Mouse (Mus musculus): ENCODE measurements around the gene Clmn.

The Clmn gene

DNA sequence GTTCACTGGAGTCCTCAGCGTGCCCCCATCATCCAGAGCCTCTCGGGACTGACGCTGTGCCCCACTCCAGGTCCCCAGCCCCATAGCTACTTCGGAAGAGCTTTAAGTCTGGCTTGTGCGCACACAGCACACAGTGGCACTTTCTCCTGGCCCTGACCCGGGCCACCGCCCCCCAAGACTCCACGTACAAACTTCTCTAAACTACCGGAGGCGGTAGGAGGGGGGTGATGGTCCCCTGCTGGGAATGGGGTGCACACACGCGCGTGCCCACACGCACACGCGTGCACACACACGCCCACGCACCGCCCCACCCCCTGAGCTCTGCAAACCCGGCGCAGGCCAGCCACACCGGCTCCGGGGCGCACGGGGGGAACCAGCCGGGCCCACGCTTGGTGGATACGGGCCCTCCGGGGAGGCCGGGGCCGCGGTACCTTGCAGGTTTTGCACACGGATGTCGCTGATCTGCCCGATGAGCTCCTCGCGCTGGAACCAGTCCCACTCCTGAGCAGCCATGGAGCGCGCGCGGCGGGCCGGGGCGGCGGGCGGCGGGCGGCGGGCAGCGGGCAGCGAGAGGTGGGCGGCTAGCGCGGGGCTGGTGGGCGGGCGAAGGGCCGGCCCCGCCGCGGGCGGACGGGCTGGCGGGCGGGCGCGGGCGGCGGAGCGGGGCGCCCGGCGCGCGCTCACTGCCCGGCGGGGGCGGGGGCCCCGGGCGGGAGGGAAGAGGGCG, at the start of gene Clmn:
TSS of gene Clmn (minus strand) at position 638 of the 727 bp plus-strand sequence.
- no peak for DNase-seq (ENCODE audit: low spot score)

DNA sequence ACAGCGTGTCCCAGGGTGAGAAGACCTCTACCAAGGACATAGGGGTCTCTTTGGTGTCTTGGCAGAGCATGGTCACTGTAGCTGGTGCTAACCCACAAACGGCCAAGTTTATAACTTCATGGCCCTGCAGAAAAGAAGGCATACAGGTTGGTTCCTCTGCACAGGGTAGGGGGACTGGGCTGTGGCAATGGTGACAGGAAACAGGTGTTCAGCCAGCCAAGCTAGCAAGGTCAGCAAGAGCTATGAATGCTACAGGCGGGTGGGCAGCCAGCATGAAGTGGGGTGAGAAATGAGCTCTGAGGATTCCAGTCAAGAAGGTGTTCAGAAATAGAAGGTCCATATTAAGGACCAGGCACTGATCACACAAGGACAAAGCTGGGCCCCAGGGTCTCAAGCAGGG, 48.1 kb upstream of the Clmn start:
- no peak for DNase-seq (ENCODE audit: low spot score)

DNA sequence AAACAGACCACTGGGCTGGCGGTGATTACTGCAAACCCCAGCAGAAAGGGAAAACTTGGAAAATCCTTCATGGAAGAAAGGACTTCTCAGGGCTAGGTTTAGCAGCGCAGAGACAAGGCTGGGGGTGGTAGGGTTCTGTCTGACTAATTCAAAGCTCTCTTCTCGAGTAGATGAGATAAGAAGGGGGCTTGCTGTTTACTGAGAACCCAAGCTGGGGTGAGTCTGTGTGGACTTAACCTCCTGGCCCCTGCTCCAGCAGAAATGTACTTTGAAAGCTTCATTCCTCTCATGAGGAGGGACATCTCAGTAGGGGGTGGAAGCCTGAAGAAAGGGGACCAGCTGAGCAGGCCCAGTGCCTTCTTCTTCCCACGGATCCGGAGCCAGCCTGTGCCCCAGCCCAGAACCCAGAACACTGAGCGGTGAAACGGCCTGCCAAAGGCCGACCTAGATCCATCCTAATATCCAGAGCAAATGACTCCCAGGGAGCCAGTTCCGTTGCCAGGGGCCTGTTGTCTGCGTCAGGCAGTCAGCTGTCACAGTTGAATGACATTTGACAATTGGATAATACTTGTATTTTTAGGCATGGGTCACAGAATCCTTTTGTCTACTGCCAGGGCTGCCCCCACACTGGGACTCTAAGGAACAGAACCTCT, 47.5 kb upstream of the Clmn start:
- no peak for DNase-seq (ENCODE audit: low spot score)

DNA sequence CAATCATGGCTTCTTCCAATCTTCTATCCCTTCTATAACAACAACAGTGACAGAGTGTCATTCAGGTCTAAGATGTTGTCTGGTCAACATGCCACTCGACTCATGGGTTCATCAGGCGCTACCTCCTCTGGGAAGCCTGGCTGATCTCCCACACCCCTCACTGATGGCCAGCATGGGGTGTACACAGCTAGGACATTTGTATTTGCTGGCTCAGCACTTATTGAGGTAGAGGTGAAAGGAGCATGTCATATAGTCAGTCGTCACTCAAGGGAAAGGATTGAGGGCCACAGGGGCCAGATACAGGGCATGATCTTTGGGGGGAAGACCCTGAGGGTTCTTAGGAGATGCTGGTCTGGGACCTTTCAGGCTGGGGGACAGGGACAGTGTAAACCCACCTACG, 44.9 kb upstream of the Clmn start:
- DNase-seq (ENCODE audit: low spot score) = no peak

DNA sequence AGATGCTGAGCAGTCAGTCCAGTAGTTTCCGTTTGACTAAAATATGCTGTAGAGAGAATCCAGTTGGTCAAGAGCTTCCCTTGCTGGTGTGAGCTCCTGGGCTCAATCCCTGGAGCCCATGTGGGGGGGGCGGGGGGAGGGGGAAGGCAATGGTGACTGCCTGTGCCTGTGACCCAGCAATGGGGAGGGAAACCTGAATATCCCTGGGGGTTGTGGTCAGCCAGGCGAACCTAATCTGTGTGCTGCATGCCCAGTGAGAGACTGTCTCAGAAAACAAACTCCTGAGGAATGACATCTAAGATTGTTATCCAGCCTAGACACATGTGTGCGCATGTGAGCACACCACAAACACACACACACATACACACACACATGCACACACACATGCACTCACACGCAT, 44.1 kb upstream of the Clmn start:
- DNase-seq (ENCODE audit: low spot score) = no peak

DNA sequence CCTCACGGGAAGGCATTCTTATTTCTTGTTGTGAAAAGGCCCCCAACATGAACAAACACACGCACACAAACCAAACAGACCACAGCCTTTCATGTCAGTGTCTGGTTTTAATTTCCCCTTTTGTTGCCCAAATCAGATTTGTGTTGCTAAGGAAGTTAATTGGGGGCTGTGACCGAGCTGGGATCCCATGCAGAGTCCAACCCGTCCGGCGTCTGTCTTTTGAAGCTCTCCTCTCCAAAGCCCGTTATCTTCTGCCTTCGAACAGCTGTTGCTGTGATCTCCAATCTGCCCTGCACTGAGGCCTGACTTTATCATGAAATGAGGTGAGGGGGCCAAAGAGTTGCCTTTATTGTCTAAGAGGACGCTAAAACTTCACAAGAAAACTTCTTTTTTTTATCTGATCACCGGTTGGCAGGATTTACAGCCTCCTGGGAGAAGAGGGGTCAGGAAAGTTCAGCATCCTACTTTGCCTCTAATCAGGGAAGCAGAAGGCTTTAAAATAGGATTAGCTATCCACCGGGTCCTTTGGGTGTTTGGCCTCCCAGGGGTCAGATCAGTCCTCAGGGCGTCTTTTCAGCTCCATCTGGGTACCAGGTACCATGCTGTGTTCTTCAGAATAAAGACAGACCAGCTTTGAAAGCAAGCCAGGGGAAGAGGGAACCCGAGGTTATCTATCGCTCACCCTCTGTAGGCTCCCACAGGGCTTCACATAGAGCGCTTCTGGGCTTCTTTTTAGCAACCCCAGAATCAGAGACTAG, 43.3 kb upstream of the Clmn start:
- DNase-seq (ENCODE audit: low spot score) = no peak

DNA sequence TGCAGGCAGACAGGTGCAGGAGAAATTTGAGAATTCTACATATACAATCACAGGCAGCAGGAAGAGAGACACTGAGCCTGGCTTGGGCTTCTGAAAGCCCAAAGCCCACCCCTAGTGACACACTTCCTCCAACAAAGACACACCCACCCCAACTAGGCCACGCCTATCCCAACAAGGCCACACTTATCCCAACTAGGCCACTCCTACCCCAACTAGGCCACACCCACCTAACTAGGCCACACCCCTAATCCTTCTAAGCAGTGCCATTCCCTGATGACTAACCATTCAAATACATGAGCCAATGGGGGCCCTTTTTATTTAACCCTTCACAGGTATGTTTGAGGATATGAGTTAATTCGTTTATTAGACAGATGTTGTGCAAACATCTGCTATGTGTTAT, 42.3 kb upstream of the Clmn start:
- no peak for DNase-seq (ENCODE audit: low spot score)

DNA sequence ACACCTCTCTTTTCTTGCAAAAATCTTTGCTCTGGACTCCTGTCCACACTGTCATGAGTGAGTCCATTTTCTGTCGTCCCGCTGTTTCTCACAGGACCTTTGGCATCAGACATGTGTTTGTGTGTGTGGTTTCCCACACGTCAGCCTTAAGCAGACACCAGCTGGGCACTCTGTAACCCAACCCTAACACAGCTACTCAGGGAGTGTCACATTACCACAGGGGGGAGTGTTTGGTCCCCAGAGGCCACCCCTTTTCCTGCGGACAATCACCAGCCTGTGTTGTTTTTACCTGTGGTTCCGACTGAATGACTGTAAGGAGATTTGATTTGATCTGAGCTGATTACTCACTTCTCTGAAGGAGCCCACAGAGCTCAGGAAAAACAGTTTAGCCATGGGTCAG, 39.3 kb upstream of the Clmn start:
- no peak for DNase-seq (ENCODE audit: low spot score)

DNA sequence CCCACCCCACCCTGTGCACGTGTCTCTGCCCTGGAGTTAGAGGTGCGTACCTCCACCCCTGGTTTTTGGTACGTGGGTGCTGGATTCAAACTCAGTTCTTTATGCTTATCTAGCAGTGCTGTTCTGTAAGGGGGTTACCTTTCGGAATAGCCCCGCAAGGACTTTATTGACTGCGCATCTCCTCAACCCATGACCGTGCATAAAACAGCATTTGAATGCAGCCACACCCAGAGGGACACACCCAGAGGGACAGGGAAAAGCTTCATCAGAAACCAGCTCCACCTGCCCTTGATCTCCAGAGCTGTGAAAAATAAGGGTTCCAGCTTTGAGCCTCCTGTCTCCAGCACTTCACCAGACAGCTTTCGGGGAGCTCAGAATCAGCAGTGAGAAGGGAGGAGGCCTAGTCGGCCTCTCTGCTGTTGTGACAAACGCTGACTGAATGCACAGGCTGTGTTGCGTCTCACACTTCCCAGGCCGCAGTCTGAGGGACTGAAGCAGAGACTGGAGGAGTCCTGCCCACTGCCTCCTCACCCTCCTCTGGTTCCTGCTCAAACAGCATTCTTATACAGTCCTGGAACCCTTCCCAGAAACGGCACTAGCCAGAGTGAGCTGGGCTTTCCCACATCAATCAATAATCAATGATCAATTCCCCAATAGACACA, 37.6 kb upstream of the Clmn start:
- DNase-seq (ENCODE audit: low spot score) = no peak

DNA sequence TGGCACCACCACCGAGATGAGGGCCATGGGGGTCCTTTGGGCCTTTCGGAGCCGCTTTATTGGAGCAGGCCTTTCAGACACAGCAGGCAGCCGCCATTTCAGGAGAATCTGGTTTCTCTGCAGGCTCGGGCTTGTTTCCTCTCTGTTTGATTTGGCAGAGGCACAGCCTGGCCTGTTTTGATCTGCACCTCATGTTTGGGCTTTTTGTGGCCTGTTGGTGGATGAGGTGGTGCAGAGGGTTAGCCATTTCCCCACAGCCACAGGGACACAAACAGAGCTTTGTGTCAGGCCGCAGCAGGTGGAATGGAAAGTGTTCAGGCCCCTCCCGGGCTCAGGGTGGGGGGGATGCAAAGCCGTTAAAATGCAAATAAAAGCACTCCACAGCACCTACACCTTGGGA, 36.4 kb upstream of the Clmn start:
- no peak for DNase-seq (ENCODE audit: low spot score)

DNA sequence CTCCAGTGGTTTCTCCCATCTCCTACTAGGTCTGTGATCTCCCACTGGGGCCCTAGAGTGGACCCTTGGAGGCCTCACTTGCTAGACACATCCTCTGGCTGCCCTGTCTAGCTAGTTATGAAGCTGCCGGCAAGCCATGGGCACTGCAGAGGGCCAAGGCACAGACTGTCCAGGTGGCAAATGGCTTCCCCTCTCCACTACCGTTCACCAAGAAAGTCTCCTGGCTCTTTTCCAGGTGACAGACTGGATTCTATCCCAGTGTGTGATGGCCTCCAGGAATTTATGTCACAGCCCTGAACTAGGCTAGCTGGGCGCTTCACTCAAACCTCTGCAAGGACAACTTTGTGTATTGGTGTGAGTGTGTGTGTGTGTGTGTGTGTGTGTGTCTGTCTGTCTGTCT, 35.0 kb upstream of the Clmn start:
- no peak for DNase-seq (ENCODE audit: low spot score)

DNA sequence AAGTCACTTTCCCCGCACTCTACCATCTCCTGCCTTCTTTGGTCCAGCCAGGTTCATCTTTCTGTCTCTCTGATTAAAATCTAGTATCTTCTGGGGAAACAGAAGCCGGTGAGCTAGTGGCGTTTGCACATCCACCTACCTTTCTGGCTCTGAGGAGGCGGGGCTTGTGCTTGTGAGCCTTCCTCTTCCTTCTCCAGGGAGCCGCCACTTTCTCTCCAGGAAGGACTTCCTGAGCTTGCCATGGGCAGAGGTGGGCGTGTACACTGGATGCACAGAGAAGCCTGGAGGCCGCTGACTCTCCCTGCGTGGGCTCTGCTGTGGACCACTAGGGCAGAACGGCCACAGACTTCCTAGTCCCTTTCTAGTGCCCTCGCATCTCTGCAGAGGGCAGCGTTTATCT, 34.3 kb upstream of the Clmn start:
- no peak for DNase-seq (ENCODE audit: low spot score)

DNA sequence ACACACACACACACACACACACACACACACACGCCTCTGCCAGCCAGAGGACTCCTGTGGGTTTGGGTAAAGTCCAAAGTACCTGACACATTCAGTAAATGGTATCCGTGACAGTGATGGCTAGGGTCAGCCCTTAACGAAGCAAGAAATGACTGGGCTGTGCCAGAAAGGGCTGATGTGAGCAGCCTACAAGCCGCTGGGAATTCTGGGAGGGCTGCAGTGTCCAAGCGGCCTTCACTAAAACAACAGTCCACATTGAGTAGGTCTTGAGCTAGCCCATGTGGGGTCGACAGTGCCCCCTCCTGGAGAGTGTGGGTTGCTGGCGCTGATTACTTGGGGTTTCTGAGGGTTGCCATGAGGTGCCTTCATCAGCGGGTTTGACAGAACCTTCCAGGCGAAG, 33.8 kb upstream of the Clmn start:
- no peak for DNase-seq (ENCODE audit: low spot score)

DNA sequence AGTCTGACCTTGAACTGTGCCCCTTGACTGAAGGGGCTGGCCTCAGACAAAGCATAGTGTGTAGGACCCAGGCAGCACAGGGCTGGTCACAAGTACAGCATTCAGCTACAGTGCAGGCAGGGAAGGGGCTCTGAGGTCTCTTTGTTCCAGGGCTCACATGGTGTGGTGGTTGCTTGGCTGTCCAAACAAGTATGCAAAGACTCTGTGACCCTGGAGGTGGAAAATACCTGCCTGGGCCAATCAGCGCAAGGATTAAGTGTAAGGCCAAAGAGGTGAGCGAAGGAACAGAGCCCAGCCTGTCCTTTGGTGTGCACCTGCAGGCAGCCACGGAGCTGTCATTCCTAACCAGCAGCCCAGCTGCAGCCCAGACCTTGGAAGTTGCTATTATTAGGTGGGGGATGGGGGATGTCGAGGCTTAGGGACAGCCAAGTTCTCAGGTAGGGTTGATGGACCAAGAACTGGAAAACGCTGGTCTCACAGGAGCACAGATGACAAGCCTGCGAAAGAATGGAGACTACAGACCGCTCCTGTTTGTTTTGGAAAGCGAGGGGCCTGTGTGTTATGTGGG, 32.3 kb upstream of the Clmn start:
- DNase-seq (ENCODE audit: low spot score) = no peak

DNA sequence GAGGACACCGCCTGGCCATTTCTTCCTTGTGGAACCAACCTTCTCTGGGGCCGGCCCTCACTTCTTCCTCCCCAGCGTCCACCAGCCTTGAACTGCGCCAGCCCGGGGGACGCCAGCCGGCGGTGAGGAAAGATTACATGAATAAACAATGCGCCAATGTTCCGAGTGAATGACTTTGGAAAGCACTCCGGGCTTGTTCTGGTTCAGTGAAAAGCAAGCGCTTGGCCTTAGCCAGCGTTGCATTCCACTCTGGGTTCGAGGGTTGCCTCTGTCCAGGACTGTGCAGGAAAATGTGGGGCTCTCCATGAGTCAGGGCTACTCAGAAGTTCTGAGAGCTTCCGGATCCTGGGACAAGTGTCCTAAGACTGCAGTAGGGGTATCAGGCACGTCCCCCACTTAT, 31.8 kb upstream of the Clmn start:
- DNase-seq (ENCODE audit: low spot score) = no peak

DNA sequence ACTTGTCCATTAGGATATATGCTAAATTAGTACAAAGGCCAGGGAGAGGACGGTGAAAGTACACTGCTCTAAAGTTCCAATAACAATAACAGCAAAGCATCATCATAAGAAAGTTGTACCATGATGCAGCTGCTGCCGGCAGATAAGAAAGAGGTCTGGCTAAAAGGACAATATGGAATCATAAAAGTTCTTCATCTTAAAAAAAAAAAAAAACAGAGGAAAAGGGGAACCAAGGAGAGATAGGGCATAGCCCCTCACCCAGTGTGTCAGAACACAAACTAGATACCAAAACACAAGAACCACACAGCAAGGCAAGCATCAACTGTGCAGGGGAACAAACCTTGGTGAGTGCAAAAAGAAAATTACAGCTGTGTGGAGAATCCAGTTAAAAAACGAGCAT, 27.4 kb upstream of the Clmn start:
- no peak for DNase-seq (ENCODE audit: low spot score)

DNA sequence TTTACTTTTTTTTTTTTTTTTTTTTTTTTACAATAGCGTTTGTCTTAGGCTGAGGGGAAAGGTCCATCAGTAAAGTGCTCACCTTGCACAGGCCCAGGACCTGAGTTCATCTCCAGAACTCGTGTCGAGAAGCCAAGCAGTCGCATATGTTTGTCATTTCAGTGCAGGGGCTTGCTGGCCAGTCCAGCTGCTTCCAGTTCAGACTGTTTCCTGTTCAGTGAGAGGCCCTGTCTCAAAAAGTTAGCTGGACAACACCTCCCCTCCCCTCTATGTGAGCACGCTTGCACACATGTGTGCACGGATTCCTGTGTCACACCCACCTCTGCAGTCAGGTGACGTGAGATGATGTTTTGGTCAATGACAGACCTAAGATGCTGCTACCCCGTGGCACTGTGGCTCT, 25.2 kb upstream of the Clmn start:
- DNase-seq (ENCODE audit: low spot score) = no peak

DNA sequence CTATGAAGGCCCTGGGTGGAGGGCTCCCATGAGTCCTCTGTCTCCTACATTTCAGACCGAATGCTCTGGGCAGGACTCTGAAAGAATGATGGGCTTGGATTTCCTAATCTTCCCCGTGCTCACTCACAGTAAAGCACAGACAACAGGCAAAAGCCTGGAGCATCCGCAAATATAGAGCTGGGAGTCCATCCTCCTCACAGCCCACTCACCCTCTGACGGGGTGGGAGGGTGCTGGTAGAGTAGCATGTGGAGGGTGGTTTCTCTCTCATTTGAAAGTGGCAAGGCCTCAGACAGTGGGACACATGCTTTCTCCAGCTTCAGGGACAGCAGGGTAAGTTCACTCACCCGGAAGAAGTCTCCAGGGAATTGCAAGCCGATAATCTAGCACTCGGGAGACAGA, 21.2 kb upstream of the Clmn start:
- no peak for DNase-seq (ENCODE audit: low spot score)

DNA sequence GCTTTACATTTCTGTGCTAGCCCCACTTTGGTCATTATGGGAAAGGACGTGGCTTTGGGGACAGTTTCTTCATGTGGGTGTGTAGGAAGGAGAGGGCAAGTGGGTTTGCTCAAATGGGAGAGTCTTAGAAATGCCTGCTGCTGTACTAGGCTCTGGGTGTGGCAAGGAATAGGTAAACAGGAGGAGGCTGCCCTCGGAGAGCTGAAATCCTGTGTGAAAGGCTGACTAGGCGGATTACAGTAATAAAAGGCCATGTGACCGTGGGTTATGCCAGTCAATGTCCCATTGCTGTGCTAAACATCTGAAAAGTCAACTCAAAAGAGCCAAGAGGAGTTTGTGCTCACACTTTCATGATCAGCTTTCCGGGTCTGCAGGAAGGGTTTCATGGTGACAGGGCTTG, 17.7 kb upstream of the Clmn start:
- no peak for DNase-seq (ENCODE audit: low spot score)

DNA sequence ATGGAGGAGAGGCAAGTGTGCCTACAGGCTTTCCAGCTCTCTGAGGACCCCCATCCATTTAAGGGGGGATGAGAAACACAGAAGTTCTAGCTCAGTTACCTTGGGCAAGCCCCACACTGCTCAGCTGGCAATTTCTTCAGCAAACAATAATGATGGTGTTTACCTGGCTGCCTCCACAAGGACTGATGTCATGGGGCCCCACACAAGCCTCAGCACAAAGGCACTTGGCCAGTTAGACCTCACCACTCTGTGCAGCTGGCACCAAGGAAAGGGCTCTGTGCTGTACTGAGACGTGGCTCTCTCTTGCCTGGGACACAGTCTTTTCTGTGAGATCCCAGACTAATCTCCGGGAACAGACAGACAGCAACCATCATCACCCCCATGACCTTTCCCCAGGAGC, 17.2 kb upstream of the Clmn start:
- no peak for DNase-seq (ENCODE audit: low spot score)

DNA sequence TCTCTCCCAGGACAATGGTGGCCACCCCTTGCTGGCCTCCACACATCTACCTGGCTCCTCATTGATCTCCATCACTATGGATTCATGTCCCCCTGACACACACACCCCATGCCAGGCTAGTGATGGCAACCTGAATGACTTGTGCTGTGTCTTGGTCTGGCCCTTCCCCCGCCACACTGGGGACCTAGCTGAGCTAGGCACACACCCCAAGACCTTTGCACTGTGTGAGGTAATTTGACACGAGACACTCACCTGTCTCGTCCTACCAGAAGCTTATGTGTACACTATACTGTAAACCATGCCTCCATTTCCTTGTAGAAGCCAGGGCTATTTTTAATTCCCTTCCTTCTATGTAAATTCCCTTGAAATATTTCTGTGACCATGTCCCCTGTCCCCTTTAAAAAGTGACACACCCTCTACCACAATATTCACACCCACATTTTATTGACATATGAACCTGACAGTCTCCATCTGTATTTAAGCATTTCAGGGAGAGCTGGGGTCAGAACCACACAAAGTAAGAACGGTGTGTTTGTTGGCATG, 16.7 kb upstream of the Clmn start:
- no peak for DNase-seq (ENCODE audit: low spot score)

DNA sequence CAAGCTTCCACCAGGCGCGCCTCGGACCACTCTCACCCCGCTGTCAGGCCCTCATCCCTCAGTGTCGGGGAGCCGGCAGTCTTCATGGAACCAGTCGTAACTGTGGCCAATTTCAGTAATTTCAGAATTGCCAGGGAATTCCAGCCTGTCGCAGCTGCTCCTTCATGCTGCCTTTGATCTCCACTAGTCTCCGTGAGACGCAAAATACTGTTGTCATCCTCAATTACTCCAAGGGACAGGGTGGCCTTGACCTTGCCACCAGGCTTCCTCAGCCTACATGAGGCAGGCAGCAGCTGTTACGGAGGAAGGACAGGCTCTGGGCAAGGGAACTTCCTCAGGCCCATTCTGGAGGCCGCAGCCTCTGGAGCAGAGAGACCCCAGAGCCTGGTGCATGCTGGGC, 15.5 kb upstream of the Clmn start:
- no peak for DNase-seq (ENCODE audit: low spot score)
